Mouse (Mus musculus): ENCODE measurements at regions not wholly inside any gene's neighbourhood (a gene's known extent, or its start where the extent isn't known, plus 50 kb on each side); places are given as distances from the start of the nearest gene placed in this dataset.

GRCm38 (mm10) chr7:82047456-82047855 is 55.4 kb upstream of the Bnc1 start:
- no peaks in the 10 kb centered on the region for H3K79me2 ChIP-seq (ENCODE audit: control insufficient read depth, insufficient read depth, low read length)
- no peak for TF ChIP-seq POLR2A (IDR thresholded peaks at IDR 0.05; ENCODE audit: extremely low read depth, insufficient read depth, low read length)
- TF ChIP-seq CTCF (IDR thresholded peaks at IDR 0.05; ENCODE audit: low read depth, low read length): no peak
- DNase-seq (ENCODE audit: extremely low read depth, low read depth, low spot score): no peak
- WGBS: 74% methylated on average over 5 of the region's 5 CpGs
- H3K4me1 ChIP-seq (ENCODE audit: control insufficient read depth, insufficient read depth, low read length): no peaks in the 10 kb centered on the region
- no peak overlapping the region for H3K27ac ChIP-seq (replicated peaks; ENCODE audit: insufficient read depth, low read depth, low read length)
- H3K4me3 ChIP-seq (ENCODE audit: insufficient read depth, low read depth, low read length): no peak overlapping the region
- H3K9ac ChIP-seq (ENCODE audit: low read depth, low read length): no peak overlapping the region
- no peaks in the 10 kb centered on the region for H3K27me3 ChIP-seq (ENCODE audit: control insufficient read depth, insufficient read depth, low read length)
- no peaks in the 10 kb centered on the region for H3K36me3 ChIP-seq (ENCODE audit: control insufficient read depth, insufficient read depth, low read length)

DNA sequence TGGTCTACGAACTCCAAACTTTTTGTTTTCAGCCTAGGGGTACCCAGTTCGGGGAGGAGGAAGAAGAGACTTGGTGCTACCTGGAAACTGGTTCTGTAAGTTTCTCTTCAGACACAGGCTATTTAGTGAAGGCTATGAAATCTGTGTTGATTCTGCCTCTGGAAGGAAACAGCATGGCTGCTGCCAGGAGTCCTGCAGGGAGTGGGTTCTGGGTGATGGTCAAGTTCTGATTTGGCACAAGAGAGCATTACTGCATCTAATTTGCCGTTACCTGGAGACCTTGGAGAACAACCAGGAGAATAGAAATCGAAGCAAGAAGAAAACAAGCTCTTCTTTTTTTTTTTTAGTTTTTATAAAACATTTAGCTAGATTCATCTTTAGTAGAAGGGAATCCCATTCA is 61.3 kb upstream of the Bnc1 start:
- DNase-seq (ENCODE audit: extremely low read depth, low read depth, low spot score): no peak
- Histone ChIP-seq H3K4me1 (ENCODE audit: control insufficient read depth, insufficient read depth, low read length) (no peaks in the 10 kb centered on the region), H3K36me3 (ENCODE audit: control insufficient read depth, insufficient read depth, low read length) (no peaks in the 10 kb centered on the region), H3K27ac (replicated peaks; ENCODE audit: insufficient read depth, low read depth, low read length) (no peak overlapping the region), H3K4me3 (ENCODE audit: insufficient read depth, low read depth, low read length) (no peak overlapping the region), H3K27me3 (ENCODE audit: control insufficient read depth, insufficient read depth, low read length) (peaks cover 4% of the 10 kb centered on the region), H3K9ac (ENCODE audit: low read depth, low read length) (no peak overlapping the region), H3K79me2 (ENCODE audit: control insufficient read depth, insufficient read depth, low read length) (no peaks in the 10 kb centered on the region)
- no peak for TF ChIP-seq POLR2A (IDR thresholded peaks at IDR 0.05; ENCODE audit: extremely low read depth, insufficient read depth, low read length)
- TF ChIP-seq CTCF (IDR thresholded peaks at IDR 0.05; ENCODE audit: low read depth, low read length): no peak
- 69% methylated on average over 4 of the region's 4 CpGs for WGBS

DNA sequence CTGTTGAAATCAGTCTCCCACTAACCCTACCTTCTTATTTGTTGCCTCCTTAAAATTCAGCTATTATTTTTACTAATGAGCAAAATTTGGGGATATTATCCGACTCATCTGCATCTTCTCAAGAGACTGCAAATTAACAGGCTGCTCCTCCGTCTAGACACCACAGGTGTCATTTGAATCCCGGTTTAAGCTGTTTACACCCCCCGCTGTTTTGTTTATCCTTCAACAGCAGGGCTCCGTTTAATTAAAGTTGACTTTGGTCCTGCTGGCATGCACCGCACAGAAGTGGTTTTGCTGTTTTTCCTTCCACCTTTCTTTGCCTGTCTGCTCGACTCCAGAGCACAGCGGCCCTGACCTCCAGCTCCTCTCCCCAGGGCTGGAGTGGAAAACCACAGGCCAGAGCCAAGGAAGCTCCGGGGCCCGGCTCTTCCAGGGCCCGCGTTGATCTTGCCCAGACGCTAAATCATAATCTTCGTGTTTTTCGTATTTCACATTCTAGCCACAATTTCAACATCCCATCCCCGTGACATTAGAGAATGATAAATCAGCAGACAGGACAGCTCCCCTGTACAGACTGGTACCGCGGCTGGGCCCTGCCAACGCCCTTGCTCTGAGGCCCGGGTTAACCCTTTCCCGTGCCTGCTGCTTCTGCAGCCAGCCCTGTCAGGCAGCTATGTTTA is 64.6 kb upstream of the Bnc1 start:
- WGBS: 8% methylated on average over 21 of the region's 21 CpGs
- Histone ChIP-seq H3K36me3 (ENCODE audit: control insufficient read depth, insufficient read depth, low read length) (no peaks in the 10 kb centered on the region), H3K4me3 (ENCODE audit: insufficient read depth, low read depth, low read length) (no peak overlapping the region), H3K9ac (ENCODE audit: low read depth, low read length) (no peak overlapping the region), H3K79me2 (ENCODE audit: control insufficient read depth, insufficient read depth, low read length) (no peaks in the 10 kb centered on the region), H3K4me1 (ENCODE audit: control insufficient read depth, insufficient read depth, low read length) (no peaks in the 10 kb centered on the region), H3K27me3 (ENCODE audit: control insufficient read depth, insufficient read depth, low read length) (peaks cover 4% of the 10 kb centered on the region), H3K27ac (replicated peaks; ENCODE audit: insufficient read depth, low read depth, low read length) (no peak overlapping the region)
- no peak for DNase-seq (ENCODE audit: extremely low read depth, low read depth, low spot score)
- no peak for TF ChIP-seq POLR2A (IDR thresholded peaks at IDR 0.05; ENCODE audit: extremely low read depth, insufficient read depth, low read length)

GRCm38 (mm10) chr7:82063407-82063806 is 71.3 kb upstream of the Bnc1 start:
- no peaks in the 10 kb centered on the region for H3K36me3 ChIP-seq (ENCODE audit: control insufficient read depth, insufficient read depth, low read length)
- 54% methylated on average over 7 of the region's 7 CpGs for WGBS
- H3K4me3 ChIP-seq (ENCODE audit: insufficient read depth, low read depth, low read length): no peak overlapping the region
- H3K79me2 ChIP-seq (ENCODE audit: control insufficient read depth, insufficient read depth, low read length): no peaks in the 10 kb centered on the region
- no peaks in the 10 kb centered on the region; the same call in 1 of the 2 replicates for H3K27me3 ChIP-seq (ENCODE audit: control insufficient read depth, insufficient read depth, low read length)
- TF ChIP-seq POLR2A (IDR thresholded peaks at IDR 0.05; ENCODE audit: extremely low read depth, insufficient read depth, low read length): no peak
- TF ChIP-seq CTCF (IDR thresholded peaks at IDR 0.05; ENCODE audit: low read depth, low read length): no peak
- no peak for DNase-seq (ENCODE audit: extremely low read depth, low read depth, low spot score)
- no peak overlapping the region for H3K9ac ChIP-seq (ENCODE audit: low read depth, low read length)
- no peaks in the 10 kb centered on the region for H3K4me1 ChIP-seq (ENCODE audit: control insufficient read depth, insufficient read depth, low read length)
- no peak overlapping the region for H3K27ac ChIP-seq (replicated peaks; ENCODE audit: insufficient read depth, low read depth, low read length)

DNA sequence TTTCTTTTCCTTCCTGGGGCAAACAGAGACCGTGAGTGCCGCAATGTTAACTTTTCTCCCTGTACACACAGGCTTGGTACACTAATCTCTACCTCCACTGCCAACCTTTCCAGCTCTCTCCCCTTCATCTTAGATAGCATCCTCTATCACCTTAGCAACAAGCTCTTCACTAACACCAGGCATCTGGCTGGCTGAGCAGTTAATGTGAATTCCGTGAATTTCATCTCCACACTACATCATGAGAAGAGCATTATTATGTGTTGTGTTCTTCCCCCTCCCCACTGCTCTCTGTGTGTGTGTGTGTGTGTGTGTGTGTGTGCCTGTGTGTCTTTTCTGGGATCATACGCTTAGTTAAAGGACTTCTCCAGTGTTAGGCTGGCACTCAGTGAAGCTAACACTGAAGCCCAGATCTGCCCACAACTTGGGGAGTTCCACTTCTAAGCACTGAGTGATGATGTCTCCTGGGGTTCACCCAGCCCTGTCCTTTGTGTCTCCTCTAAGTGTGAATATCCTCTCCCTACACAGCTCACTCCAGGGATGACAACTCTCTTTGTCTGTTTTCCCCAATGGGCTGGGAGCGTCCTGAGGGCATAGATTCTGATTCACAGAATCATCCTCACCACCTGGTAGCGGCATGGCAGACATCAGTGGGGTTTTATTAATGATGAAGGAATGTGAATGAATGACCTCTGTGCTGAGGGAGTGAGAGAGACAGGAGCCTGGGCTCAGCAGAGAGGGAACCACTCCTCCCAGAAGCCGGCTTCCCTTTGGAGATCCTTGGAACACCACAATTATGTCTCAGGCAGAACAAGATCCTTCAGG is 77.7 kb upstream of the Bnc1 start:
- TF ChIP-seq CTCF (IDR thresholded peaks at IDR 0.05; ENCODE audit: low read depth, low read length) (no peak), POLR2A (IDR thresholded peaks at IDR 0.05; ENCODE audit: extremely low read depth, insufficient read depth, low read length) (no peak)
- Histone ChIP-seq H3K4me3 (ENCODE audit: insufficient read depth, low read depth, low read length) (no peak overlapping the region), H3K4me1 (ENCODE audit: control insufficient read depth, insufficient read depth, low read length) (no peaks in the 10 kb centered on the region), H3K36me3 (ENCODE audit: control insufficient read depth, insufficient read depth, low read length) (no peaks in the 10 kb centered on the region), H3K9ac (ENCODE audit: low read depth, low read length) (no peak overlapping the region), H3K27ac (replicated peaks; ENCODE audit: insufficient read depth, low read depth, low read length) (no peak overlapping the region), H3K79me2 (ENCODE audit: control insufficient read depth, insufficient read depth, low read length) (no peaks in the 10 kb centered on the region), H3K27me3 (ENCODE audit: control insufficient read depth, insufficient read depth, low read length) (no peaks in the 10 kb centered on the region; the same call in 1 of the 2 replicates)
- DNase-seq (ENCODE audit: extremely low read depth, low read depth, low spot score): no peak
- WGBS: 74% methylated on average over 7 of the region's 7 CpGs
